Mouse (Mus musculus) forebrain, embryonic 13.5 days (tissue): Measurements from ENCODE around the gene Fam216a. TPM values are rescaled to one million over a fixed set of nuclear protein-coding genes. Genes with fewer than 3 reads are reported as not detected.
"Not testable (repeated sequence)": the region's sequence is repeated elsewhere in the genome, so short reads cannot be mapped to it uniquely, and the experiment has no call there.

Experiments used
- ATAC-seq: fragments of 200-750 bp; cut with Nextera tagmentation; 2 replicates; pipeline ENCODE4 v1.8.0; 2017
- H3K27ac ChIP-seq: fragments of 300-500 bp; sonication (generic); 2 replicates; pipeline ENCODE4 v1.5.1; 2015; ENCODE audit warnings: inconsistent platforms, mild to moderate bottlenecking, moderate library complexity
- H3K27me3 ChIP-seq: fragments of 300-500 bp; sonication (generic); 2 replicates; pipeline ENCODE4 v1.6.1; 2015; ENCODE audit warnings: mild to moderate bottlenecking, inconsistent platforms
- H3K36me3 ChIP-seq: fragments of 300-500 bp; sonication (generic); 2 replicates; pipeline ENCODE4 v1.6.1; 2015; ENCODE audit warnings: mild to moderate bottlenecking, inconsistent platforms; ENCODE audit not compliant: poor library complexity, severe bottlenecking
- H3K4me1 ChIP-seq: fragments of 300-500 bp; sonication (generic); 2 replicates; pipeline ENCODE4 v1.6.1; 2015; ENCODE audit warnings: inconsistent platforms
- H3K4me2 ChIP-seq: fragments of 300-500 bp; sonication (generic); 2 replicates; pipeline ENCODE4 v1.6.1; 2015; ENCODE audit warnings: inconsistent platforms, mild to moderate bottlenecking, moderate library complexity
- H3K4me3 ChIP-seq: fragments of 300-500 bp; sonication (generic); 2 replicates; pipeline ENCODE4 v1.5.1; 2015; ENCODE audit warnings: mild to moderate bottlenecking, inconsistent platforms
- H3K9ac ChIP-seq: fragments of 300-500 bp; sonication (generic); 2 replicates; pipeline ENCODE4 v1.6.1; 2015; ENCODE audit warnings: mild to moderate bottlenecking, inconsistent platforms
- H3K9me3 ChIP-seq: fragments of 300-500 bp; sonication (generic); replicated peaks from 2 replicates; pipeline ENCODE4 v1.6.1; 2016; ENCODE audit warnings: inconsistent platforms
- WGBS: fragments of 180-500 bp; shearing (Covaris S2); methylation state at CpG from one replicate; pipeline ENCODE4 v1.1.7; 2015; 5-methylcytosine and 5-hydroxymethylcytosine counted together
- polyA plus RNA-seq: library from polyadenylated mRNA; unstranded; fragments of >200 nt; fragmentation: Nextera tagmentation; extraction: Ambion mirVana; gene quantifications from 2 replicates; pipeline ENCODE4 v1.2.1, GENCODE M21; 2015

Fam216a gene
- 117 and 123 TPM in 2 replicates for polyA plus RNA-seq

GRCm38 (mm10) chr5:122372192-122372769, at the start of gene Fam216a:
Fam216a (minus strand) TSS chr5:122372364.
- Histone ChIP-seq H3K4me1 (peaks cover 27% of the 10 kb centered on the region), H3K9ac (peak within 1 kb of the TSS; percentile 88), H3K36me3 (peaks cover 43% of the 10 kb centered on the region), H3K9me3 (no peaks in the 10 kb centered on the region), H3K27ac (peak within 1 kb of the TSS; percentile 98), H3K4me3 (peak within 1 kb of the TSS; percentile 80), H3K4me2 (peak within 1 kb of the TSS; percentile 66), H3K27me3 (no peaks in the 10 kb centered on the region)
- peak; percentile 94 for ATAC-seq
- WGBS = under 1% methylated on average over 53 of the region's 53 CpGs

- Histone ChIP-seq H3K4me2 (peak within 1 kb of the TSS; percentile 91), H3K4me1 (peaks cover 19% of the 10 kb centered on the region), H3K36me3 (0 out of 2 replicates have a peak, but pooled peaks cover 3% of the 10 kb centered on the region), H3K27ac (peak within 1 kb of the TSS; percentile 87), H3K27me3 (no peaks in the 10 kb centered on the region), H3K4me3 (peak within 1 kb of the TSS; percentile 99), H3K9ac (peak within 1 kb of the TSS; percentile 94), H3K9me3 (no peaks in the 10 kb centered on the region)
- 0 out of 2 replicates have a peak, but pooled peaks have one; percentile 17 for ATAC-seq
- WGBS = 22% methylated on average over 17 of the region's 17 CpGs
Observed at GRCm38 (mm10) chr5:122421271-122422068, 49.3 kb upstream of the Fam216a start, which contains the start of gene Anapc7. Anapc7 (plus strand) TSS chr5:122421693.

DNA sequence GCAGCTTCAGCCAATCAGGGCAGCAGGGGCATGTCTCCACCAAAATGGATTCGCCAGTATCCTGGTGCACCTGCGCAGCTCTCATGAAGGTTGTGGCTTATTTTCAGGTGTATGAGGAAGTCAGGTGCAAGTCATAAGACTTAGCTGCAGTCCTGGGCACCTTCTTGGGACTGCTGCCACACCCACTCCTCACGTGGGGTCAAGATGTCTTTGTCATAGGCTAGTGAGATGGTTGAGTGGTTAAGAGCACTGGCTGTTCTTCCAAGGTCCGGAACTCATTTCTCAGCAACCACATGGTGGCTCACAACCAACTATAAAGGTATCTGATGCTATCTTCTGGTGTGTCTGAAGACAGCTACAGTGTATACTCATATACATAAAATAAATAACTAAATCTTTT, 48.5 kb upstream of the Fam216a start:
- H3K27ac ChIP-seq, H3K9me3 ChIP-seq, H3K9ac ChIP-seq, H3K4me2 ChIP-seq, H3K4me3 ChIP-seq, H3K36me3 ChIP-seq, H3K27me3 ChIP-seq, ATAC-seq: not testable (repeated sequence)
- 61% methylated on average over 4 of the region's 4 CpGs for WGBS
- H3K4me1 ChIP-seq = peaks cover 19% of the 10 kb centered on the region

DNA sequence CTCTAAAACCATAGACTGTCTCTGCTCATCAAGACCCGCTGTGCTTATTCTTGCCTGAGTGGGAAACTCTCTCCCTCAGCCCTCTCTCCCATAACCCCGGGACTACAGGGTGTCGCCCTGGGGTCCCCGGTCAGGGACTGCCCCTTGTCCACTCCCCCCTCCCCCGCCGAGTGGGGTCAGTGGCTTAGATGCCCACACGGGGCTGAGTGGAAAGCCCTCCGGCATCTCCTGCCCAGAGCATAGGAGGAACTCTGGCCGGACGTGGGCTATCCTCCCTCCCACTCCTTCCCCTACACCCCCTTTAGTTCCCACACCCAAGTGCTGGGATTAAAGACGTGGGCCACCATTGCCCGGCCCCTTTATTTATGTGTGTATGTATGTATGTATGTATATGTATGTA, 43.3 kb upstream of the Fam216a start:
- no peaks in the 10 kb centered on the region for H3K9me3 ChIP-seq
- no peak overlapping the region for H3K9ac ChIP-seq
- H3K36me3 ChIP-seq = peaks cover 1% of the 10 kb centered on the region; the same call in 1 of the 2 replicates
- H3K27me3 ChIP-seq = no peaks in the 10 kb centered on the region
- no peak overlapping the region for H3K4me2 ChIP-seq
- 86% methylated on average over 12 of the region's 12 CpGs for WGBS
- H3K4me1 ChIP-seq = no peaks in the 10 kb centered on the region
- no peak overlapping the region for H3K27ac ChIP-seq
- no peak for ATAC-seq
- H3K4me3 ChIP-seq = no peak overlapping the region

- Histone ChIP-seq H3K4me2 (no peak overlapping the region), H3K36me3 (peaks cover 12% of the 10 kb centered on the region; the same call in 1 of the 2 replicates), H3K4me3 (no peak overlapping the region), H3K27ac (no peak overlapping the region), H3K27me3 (no peaks in the 10 kb centered on the region), H3K4me1 (no peaks in the 10 kb centered on the region), H3K9ac (no peak overlapping the region), H3K9me3 (no peaks in the 10 kb centered on the region)
- 92% methylated on average over 5 of the region's 5 CpGs for WGBS
- no peak for ATAC-seq
Observed at GRCm38 (mm10) chr5:122414351-122414750, 42.2 kb upstream of the Fam216a start.

DNA sequence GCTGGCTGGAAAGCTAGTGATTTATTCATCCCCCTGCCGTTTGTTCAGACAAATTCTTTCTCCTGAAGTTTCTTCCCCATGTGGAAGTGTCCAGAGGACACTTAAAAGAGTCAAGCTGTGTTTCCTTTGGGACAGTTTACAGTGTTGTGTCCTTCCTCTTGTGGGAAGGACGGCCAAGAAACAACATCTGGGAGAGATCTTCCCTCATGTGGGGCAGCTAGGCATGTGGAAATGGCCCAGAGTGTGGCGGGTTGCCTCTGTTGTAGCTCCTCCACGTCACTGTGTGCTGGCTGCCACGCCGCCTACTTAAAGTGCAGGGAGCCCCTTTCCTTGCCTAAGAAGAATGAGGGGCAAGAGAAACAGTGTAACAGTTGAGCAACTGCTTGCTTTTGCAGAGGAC, 40.7 kb upstream of the Fam216a start:
- H3K4me3 ChIP-seq = no peak overlapping the region
- no peak for ATAC-seq
- H3K4me1 ChIP-seq = no peaks in the 10 kb centered on the region
- H3K9me3 ChIP-seq = no peaks in the 10 kb centered on the region
- H3K9ac ChIP-seq = no peak overlapping the region
- no peak overlapping the region for H3K4me2 ChIP-seq
- H3K27me3 ChIP-seq = no peaks in the 10 kb centered on the region
- 65% methylated on average over 6 of the region's 6 CpGs for whole genome bisulfite sequencing
- peaks cover 12% of the 10 kb centered on the region; the same call in 1 of the 2 replicates for H3K36me3 ChIP-seq
- no peak overlapping the region for H3K27ac ChIP-seq

DNA sequence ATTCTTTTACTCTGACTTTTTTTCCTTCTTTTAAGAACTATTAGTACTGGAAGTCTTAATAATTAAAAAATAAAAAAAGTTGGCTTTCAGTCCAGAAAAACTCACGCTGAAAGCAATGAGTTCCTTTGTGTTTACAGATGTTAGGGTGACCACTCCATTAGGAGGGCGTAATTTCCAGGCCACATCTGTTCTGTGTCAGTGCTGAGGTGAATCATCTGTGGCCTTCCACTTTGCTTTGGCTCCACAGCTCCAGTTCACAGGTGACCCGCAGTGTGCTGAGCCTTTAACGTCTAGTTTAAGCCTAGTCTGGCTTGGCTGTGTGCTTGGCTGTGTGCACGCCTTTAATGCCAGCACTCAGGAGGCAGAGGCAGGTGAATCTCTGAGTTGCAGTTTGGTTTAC, 39.7 kb upstream of the Fam216a start:
- no peak for ATAC-seq
- Histone ChIP-seq H3K27ac (no peak overlapping the region), H3K9me3 (no peaks in the 10 kb centered on the region), H3K36me3 (peaks cover 21% of the 10 kb centered on the region), H3K27me3 (no peaks in the 10 kb centered on the region), H3K4me2 (no peak overlapping the region), H3K4me1 (no peaks in the 10 kb centered on the region), H3K9ac (no peak overlapping the region), H3K4me3 (no peak overlapping the region)
- 88% methylated on average over 5 of the region's 5 CpGs for WGBS

DNA sequence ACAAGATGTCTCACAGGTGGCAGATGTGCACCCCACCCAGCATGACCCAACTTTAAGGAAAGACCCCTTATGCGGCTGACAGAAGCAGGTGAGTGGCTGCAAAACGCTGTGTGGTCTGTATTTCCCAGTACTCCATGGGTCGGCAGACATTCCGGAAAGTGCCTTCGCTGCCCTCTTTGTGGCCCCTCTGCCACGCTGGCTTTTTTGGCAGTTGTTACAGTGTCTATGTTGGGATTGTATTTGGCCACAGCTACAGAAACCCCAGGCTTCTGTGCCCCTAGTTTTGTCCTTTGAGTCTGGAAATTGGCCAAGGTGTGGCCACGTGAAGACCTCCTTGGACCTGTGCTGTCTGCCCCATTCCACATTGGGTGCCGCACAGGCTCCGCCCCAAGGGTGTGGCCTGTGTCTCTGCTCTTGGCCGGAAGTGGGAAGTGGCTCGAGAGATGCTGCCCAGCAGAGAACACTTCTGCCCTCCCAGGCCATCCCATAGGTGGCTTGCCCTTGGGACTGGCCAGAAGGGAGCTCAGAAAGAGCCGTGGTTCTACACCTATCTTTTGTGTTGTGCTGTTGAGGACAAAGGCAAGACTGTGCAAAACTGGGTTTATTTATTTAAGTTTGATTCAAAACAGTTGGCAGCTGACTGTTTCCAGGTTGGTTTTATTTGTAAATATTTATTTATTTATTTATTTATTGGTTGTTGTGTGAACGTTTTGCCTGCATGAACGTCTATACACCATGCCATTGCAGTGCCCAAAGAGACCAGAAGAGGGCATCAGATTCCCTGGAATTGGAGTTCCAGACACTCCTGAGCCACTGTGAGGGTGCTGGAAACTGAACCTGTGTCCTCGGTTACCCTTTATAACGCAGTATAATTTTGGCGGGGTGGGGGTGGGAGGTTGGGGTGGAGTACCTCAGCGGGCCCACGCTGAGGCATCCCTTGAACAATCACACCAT, 37.8 kb upstream of the Fam216a start:
- H3K36me3 ChIP-seq = peaks cover 40% of the 10 kb centered on the region
- H3K9me3 ChIP-seq = no peaks in the 10 kb centered on the region
- WGBS = 88% methylated on average over 19 of the region's 19 CpGs
- no peak overlapping the region for H3K9ac ChIP-seq
- H3K4me3 ChIP-seq = no peak overlapping the region
- H3K4me1 ChIP-seq = no peaks in the 10 kb centered on the region
- no peak overlapping the region for H3K4me2 ChIP-seq
- no peak for ATAC-seq
- no peak overlapping the region for H3K27ac ChIP-seq
- H3K27me3 ChIP-seq = no peaks in the 10 kb centered on the region

- H3K27me3 ChIP-seq = no peaks in the 10 kb centered on the region
- no peak overlapping the region for H3K4me3 ChIP-seq
- H3K4me2 ChIP-seq = no peak overlapping the region
- peaks cover 73% of the 10 kb centered on the region for H3K36me3 ChIP-seq
- H3K27ac ChIP-seq = no peak overlapping the region
- no peak for ATAC-seq
- H3K9ac ChIP-seq = no peak overlapping the region
- H3K9me3 ChIP-seq = no peaks in the 10 kb centered on the region
- H3K4me1 ChIP-seq = no peaks in the 10 kb centered on the region
- 96% methylated on average over 10 of the region's 10 CpGs for WGBS
Observed at GRCm38 (mm10) chr5:122405537-122405936, 33.4 kb upstream of the Fam216a start.

GRCm38 (mm10) chr5:122403362-122403761, 31.2 kb upstream of the Fam216a start:
- H3K4me1 ChIP-seq = no peaks in the 10 kb centered on the region
- WGBS = 96% methylated on average over 12 of the region's 12 CpGs
- H3K27ac ChIP-seq = no peak overlapping the region
- no peaks in the 10 kb centered on the region for H3K9me3 ChIP-seq
- H3K4me3 ChIP-seq = no peak overlapping the region
- no peak for ATAC-seq
- H3K27me3 ChIP-seq = no peaks in the 10 kb centered on the region
- H3K4me2 ChIP-seq = no peak overlapping the region
- H3K36me3 ChIP-seq = peaks cover 82% of the 10 kb centered on the region
- no peak overlapping the region for H3K9ac ChIP-seq

DNA sequence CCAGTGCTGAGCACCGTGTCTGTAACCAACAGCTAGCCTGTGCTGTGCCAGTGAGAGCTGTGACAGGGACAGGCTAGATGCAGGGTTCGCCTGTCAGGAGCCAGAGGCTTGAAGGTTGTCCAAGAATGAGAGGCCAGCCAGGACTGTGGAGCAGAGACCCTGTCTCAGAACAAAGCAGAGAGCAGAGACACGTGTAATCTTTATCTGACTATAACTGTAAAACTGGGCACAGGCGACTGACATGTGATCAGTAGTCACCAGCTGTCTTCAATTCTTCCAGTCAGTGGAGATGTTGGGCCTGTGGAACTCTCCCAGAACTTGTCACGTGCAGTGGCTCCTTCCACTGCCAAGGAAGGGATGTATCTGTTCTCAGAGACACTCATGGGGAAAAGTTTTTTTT, 30.6 kb upstream of the Fam216a start:
- H3K4me3 ChIP-seq = no peak overlapping the region
- no peaks in the 10 kb centered on the region for H3K4me1 ChIP-seq
- ATAC-seq = no peak
- 89% methylated on average over 5 of the region's 5 CpGs for WGBS
- no peak overlapping the region for H3K9ac ChIP-seq
- no peak overlapping the region for H3K27ac ChIP-seq
- H3K4me2 ChIP-seq = no peak overlapping the region
- H3K36me3 ChIP-seq = peaks cover 86% of the 10 kb centered on the region
- H3K27me3 ChIP-seq = no peaks in the 10 kb centered on the region
- H3K9me3 ChIP-seq = no peaks in the 10 kb centered on the region

- 85% methylated on average over 13 of the region's 13 CpGs for WGBS
Observed at GRCm38 (mm10) chr5:122402160-122402559, 30.0 kb upstream of the Fam216a start.

More at GRCm38 (mm10) chr5:122402160-122402559, 30.0 kb upstream of the Fam216a start:
- ATAC-seq = no peak
- Histone ChIP-seq H3K4me3 (no peak overlapping the region), H3K27me3 (no peaks in the 10 kb centered on the region), H3K36me3 (peaks cover 86% of the 10 kb centered on the region), H3K27ac (no peak overlapping the region), H3K9ac (no peak overlapping the region), H3K4me2 (no peak overlapping the region), H3K9me3 (no peaks in the 10 kb centered on the region), H3K4me1 (no peaks in the 10 kb centered on the region)
